Mouse (Mus musculus): ENCODE results near the gene Sparcl1. TPM values are rescaled to one million over a fixed set of nuclear protein-coding genes. Genes with fewer than 3 reads are reported as not detected.

Gene Sparcl1
- polyA plus RNA-seq, 1 experiment: 3.8 TPM

DNA sequence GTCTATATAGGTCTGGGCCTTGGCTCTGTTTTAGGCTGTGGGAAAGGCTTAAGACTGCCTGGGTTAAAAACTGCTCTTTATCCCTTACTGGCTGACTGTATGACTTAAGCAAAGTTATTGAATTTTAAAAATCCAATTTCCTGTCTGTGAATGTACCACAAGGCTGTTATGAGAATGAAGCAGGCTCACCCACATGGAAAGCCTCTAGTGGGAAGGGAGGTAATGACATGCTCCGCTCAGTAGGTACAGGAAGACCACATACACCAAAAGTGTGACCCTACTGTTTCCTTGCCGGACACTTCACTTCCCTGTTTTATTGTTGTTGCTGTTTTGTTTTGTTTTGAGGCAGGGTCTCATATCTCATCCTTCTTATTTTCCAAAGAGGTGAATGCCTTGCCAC lies 27.5 kb upstream of the Sparcl1 start:
- TF ChIP-seq CTCF (IDR thresholded peaks at IDR 0.05; ENCODE audit: control insufficient read depth, insufficient read depth, low read length): no peak
- no peak for TF ChIP-seq POLR2A (IDR thresholded peaks at IDR 0.05; ENCODE audit: borderline replicate concordance, control insufficient read depth, low read depth, low read length)
- Histone ChIP-seq H3K4me3 (replicated peaks; ENCODE audit: control insufficient read depth, low read depth, low read length) (no peak overlapping the region), H3K4me1 (ENCODE audit: control insufficient read depth, insufficient read depth, low read length) (no peaks in the 10 kb centered on the region), H3K27ac (ENCODE audit: control insufficient read depth, insufficient read depth, low read depth, low read length, poor library complexity) (no peak overlapping the region)
- 44% methylated on average over 2 of the region's 2 CpGs for WGBS

DNA sequence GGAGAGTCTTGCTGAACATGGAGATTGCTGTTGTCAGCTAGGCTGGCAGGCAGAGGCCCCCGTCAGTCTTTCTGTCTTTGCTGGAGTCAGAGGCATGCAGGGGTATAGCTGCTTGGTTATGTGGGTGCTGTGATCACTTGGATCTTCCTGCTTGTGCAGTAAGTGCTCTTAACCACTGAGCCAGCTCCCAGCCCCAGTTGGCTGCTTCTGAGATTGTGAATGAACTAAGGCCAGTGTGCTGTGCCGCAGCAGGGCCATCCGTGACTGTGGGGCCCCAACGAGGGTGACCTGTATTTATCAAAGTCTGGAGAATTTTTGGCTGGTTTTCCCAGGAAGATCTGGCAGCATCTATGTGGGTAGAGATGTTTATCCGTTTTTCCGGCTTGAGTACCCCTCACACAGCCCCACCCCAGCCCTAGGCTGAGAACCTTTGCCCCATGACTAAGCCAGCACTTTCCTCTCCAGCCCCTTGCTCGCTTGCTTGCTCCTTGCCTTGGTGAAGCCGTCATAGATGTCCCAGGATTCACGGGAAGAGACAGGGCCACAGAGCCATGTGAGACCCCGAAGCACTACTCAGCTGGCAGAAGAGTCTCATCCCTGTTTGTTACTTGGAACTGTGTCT lies 24.5 kb upstream of the Sparcl1 start:
- no peak for TF ChIP-seq POLR2A (IDR thresholded peaks at IDR 0.05; ENCODE audit: borderline replicate concordance, control insufficient read depth, low read depth, low read length)
- no peak for TF ChIP-seq CTCF (IDR thresholded peaks at IDR 0.05; ENCODE audit: control insufficient read depth, insufficient read depth, low read length)
- no peak overlapping the region for H3K27ac ChIP-seq (ENCODE audit: control insufficient read depth, insufficient read depth, low read depth, low read length, poor library complexity)
- WGBS: 73% methylated on average over 10 of the region's 10 CpGs
- H3K4me1 ChIP-seq (ENCODE audit: control insufficient read depth, insufficient read depth, low read length): no peaks in the 10 kb centered on the region
- H3K4me3 ChIP-seq (replicated peaks; ENCODE audit: control insufficient read depth, low read depth, low read length): no peak overlapping the region

DNA sequence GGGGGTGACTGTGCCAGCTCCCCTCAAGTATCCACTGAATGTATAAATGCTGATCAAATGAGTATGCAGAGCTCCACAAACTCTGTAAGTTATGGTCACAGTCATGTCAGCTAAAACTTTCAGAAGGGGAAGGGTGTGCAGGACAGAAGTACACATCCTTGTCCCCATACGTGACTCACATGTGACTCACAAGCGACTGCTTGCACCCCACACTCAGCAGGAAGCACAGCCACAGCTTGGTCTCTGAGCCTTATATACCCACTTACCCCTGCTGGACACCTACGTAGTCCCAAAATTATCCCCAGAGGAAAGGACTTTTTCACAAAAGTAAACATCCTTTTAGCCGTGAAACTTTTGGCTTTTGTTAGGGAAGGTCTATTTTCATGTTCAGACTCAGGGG lies 20.2 kb upstream of the Sparcl1 start:
- WGBS: 42% methylated on average over 4 of the region's 4 CpGs
- Histone ChIP-seq H3K4me3 (replicated peaks; ENCODE audit: control insufficient read depth, low read depth, low read length) (no peak overlapping the region), H3K4me1 (ENCODE audit: control insufficient read depth, insufficient read depth, low read length) (no peaks in the 10 kb centered on the region), H3K27ac (ENCODE audit: control insufficient read depth, insufficient read depth, low read depth, low read length, poor library complexity) (no peak overlapping the region)
- TF ChIP-seq CTCF (IDR thresholded peaks at IDR 0.05; ENCODE audit: control insufficient read depth, insufficient read depth, low read length) (no peak), POLR2A (IDR thresholded peaks at IDR 0.05; ENCODE audit: borderline replicate concordance, control insufficient read depth, low read depth, low read length) (no peak)

DNA sequence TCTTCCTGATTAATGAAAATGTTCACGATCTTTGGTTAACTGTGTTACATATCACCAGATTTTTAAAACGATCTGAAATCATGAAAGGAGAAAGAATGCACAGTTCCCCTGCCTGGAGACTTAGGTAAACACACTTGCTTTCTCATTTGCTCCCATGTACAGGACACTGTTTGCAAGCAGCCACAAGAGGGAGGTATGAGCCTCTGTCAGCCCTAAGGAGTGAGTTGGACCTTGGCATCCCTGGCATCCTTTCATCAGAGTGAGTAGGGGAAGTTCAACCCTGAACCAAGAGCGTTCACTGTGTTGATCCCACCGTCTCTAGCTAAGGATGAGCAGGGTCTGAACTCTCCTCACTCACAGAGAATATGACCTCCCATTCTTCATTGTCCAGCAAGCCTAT lies 18.0 kb upstream of the Sparcl1 start:
- Histone ChIP-seq H3K4me1 (ENCODE audit: control insufficient read depth, insufficient read depth, low read length) (no peaks in the 10 kb centered on the region), H3K4me3 (replicated peaks; ENCODE audit: control insufficient read depth, low read depth, low read length) (no peak overlapping the region), H3K27ac (ENCODE audit: control insufficient read depth, insufficient read depth, low read depth, low read length, poor library complexity) (no peak overlapping the region)
- WGBS: 27% methylated on average over 4 of the region's 4 CpGs
- TF ChIP-seq POLR2A (IDR thresholded peaks at IDR 0.05; ENCODE audit: borderline replicate concordance, control insufficient read depth, low read depth, low read length) (no peak), CTCF (IDR thresholded peaks at IDR 0.05; ENCODE audit: control insufficient read depth, insufficient read depth, low read length) (no peak)

DNA sequence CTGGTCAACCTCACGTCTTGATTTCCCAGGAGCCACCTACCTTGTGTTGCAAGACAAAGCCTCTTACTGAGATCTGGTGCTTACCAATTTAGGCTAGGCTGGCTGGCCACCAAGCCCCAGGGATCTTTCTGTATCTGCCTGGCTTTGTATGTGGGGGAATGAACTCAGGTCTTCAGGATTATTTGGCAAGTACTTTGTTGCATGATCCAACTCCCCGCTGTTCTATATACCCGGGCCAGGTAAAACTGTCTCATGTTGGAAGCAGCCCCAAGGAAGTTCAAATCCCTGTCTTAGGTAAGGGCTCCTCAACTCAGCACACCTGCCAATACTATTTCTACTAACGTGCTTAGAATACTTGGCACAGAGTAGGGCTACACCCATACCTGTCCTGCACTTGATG lies 17.4 kb upstream of the Sparcl1 start:
- Histone ChIP-seq H3K27ac (ENCODE audit: control insufficient read depth, insufficient read depth, low read depth, low read length, poor library complexity) (no peak overlapping the region), H3K4me3 (replicated peaks; ENCODE audit: control insufficient read depth, low read depth, low read length) (no peak overlapping the region), H3K4me1 (ENCODE audit: control insufficient read depth, insufficient read depth, low read length) (no peaks in the 10 kb centered on the region)
- TF ChIP-seq CTCF (IDR thresholded peaks at IDR 0.05; ENCODE audit: control insufficient read depth, insufficient read depth, low read length) (no peak), POLR2A (IDR thresholded peaks at IDR 0.05; ENCODE audit: borderline replicate concordance, control insufficient read depth, low read depth, low read length) (no peak)
- 78% methylated on average over 4 of the region's 4 CpGs for WGBS

DNA sequence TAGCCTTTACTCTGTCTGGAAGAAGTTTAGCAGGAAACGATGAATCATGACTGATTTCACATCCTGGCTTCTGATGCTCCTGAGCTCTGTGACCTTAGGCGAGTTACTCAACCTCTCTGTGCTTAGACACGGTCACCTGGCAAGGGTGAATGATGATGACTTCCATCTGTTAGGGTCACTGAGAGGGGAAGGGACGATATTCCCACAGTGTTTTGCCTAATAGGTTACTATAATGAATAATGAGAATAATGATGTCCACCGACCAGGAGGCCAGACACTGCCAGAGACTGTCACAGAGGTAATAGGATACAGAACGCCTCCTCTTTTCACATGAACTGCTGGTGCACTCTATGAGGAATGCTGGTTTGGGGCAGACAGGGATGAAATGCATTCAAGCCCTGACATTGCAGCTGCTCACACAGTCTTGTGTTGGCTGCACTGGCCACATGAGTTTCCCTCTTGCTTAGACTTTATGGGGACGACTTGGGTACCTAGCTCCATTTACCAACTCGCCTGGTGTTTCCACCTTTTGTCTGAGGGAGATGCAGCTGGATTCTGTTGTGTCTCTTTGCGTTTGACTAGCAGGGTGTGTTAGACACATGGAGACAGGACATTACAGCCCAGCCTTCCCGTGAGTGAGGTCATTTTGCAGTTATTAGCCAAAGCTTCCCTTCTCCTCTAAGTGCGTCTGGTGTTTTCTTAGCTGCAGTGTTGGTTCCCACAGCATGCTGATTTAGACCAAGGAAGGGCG lies 14.9 kb upstream of the Sparcl1 start:
- TF ChIP-seq POLR2A (IDR thresholded peaks at IDR 0.05; ENCODE audit: borderline replicate concordance, control insufficient read depth, low read depth, low read length) (no peak), CTCF (IDR thresholded peaks at IDR 0.05; ENCODE audit: control insufficient read depth, insufficient read depth, low read length) (no peak)
- H3K27ac ChIP-seq (ENCODE audit: control insufficient read depth, insufficient read depth, low read depth, low read length, poor library complexity): no peak overlapping the region
- WGBS: 54% methylated on average over 12 of the region's 12 CpGs
- H3K4me1 ChIP-seq (ENCODE audit: control insufficient read depth, insufficient read depth, low read length): no peaks in the 10 kb centered on the region
- no peak overlapping the region for H3K4me3 ChIP-seq (replicated peaks; ENCODE audit: control insufficient read depth, low read depth, low read length)

DNA sequence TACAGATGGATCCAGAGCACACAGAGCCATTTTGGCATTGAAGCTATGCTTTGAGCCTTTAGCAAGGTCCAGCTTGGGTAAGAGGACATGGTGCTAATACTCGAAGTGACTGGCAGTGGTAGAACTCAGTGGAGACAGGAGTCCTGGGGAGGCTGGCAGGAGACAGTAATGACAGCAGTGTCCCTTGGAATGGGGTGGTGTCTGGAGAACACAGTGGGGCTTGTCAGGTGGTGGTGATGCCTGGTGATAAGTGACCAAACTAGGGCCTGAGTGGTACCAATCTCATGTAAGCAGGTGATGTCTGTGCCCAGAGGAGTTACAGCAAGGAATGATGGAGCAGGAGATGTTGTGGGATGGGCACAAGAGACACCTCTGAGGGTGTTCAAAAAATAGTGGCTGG lies 13.8 kb upstream of the Sparcl1 start:
- H3K4me3 ChIP-seq (replicated peaks; ENCODE audit: control insufficient read depth, low read depth, low read length): no peak overlapping the region
- H3K27ac ChIP-seq (ENCODE audit: control insufficient read depth, insufficient read depth, low read depth, low read length, poor library complexity): no peak overlapping the region
- H3K4me1 ChIP-seq (ENCODE audit: control insufficient read depth, insufficient read depth, low read length): no peaks in the 10 kb centered on the region
- 76% methylated on average over 1 of the region's 1 CpGs for WGBS
- TF ChIP-seq CTCF (IDR thresholded peaks at IDR 0.05; ENCODE audit: control insufficient read depth, insufficient read depth, low read length) (no peak), POLR2A (IDR thresholded peaks at IDR 0.05; ENCODE audit: borderline replicate concordance, control insufficient read depth, low read depth, low read length) (no peak)

DNA sequence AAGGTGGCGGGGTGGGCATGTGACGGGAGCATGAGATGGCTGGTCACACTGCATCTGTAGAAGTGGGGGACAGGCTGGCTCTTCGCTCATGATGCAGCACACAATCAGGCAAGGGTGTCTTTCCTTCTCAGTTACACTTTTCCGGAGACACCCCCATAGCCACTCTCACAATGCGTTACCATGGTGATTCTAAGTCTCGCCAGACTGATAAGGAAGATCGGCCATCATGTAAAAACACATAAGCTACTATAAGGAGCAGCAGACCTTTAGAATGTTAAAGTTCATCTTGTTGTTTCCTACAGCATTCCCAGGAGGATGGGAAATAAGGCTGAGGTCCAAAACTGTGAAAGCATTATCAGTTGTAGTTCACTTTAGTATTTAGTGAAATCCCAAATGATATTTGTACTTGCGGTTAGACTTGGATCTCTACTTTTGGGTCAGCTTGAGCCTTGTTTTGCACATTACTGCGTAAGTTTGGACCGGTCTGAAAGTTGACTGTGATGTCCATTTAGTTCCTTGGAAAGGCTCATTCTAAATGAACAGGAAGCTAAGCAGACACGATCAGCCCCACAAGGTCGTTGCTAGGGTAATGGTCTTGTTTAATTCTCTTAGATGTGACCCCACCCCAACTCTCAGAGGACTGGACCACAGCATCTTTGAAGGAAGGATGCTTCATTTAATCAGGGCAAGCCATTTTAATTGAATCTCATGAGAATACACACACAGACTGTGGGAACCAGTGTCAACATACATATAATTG lies 13.2 kb upstream of the Sparcl1 start:
- WGBS: 82% methylated on average over 12 of the region's 12 CpGs
- TF ChIP-seq CTCF (IDR thresholded peaks at IDR 0.05; ENCODE audit: control insufficient read depth, insufficient read depth, low read length): no peak
- no peak for TF ChIP-seq POLR2A (IDR thresholded peaks at IDR 0.05; ENCODE audit: borderline replicate concordance, control insufficient read depth, low read depth, low read length)
- H3K4me3 ChIP-seq (replicated peaks; ENCODE audit: control insufficient read depth, low read depth, low read length): no peak overlapping the region
- H3K4me1 ChIP-seq (ENCODE audit: control insufficient read depth, insufficient read depth, low read length): no peaks in the 10 kb centered on the region
- no peak overlapping the region for H3K27ac ChIP-seq (ENCODE audit: control insufficient read depth, insufficient read depth, low read depth, low read length, poor library complexity)
